Mouse (Mus musculus): ENCODE measurements at regions not wholly inside any gene's neighbourhood (a gene's known extent, or its start where the extent isn't known, plus 50 kb on each side); places are given as distances from the start of the nearest gene placed in this dataset.
A peak's percentile ranks its signal among the peaks of the same experiment; 100 is the strongest.

GRCm38 (mm10) chr19:20310653-20311052, 80.1 kb downstream of the Anxa1 start:
- no peak for DNase-seq (ENCODE audit: low spot score)

- no peak for DNase-seq (ENCODE audit: low spot score)
These were observed 90.6 kb downstream of the Anxa1 start for GRCm38 (mm10) chr19:20300066-20300651.

- DNase-seq (ENCODE audit: low spot score) = no peak
These were observed 92.3 kb downstream of the Anxa1 start for GRCm38 (mm10) chr19:20298431-20298830.

- DNase-seq (ENCODE audit: low spot score) = no peak
These were observed 105.6 kb downstream of the Anxa1 start for GRCm38 (mm10) chr19:20285188-20285587.

GRCm38 (mm10) chr19:20283105-20283504, 107.6 kb downstream of the Anxa1 start:
- no peak for DNase-seq (ENCODE audit: low spot score)

GRCm38 (mm10) chr19:20261586-20261985, 129.2 kb downstream of the Anxa1 start:
- peak; percentile 21 for DNase-seq (ENCODE audit: low spot score)

GRCm38 (mm10) chr19:20252151-20252550, 138.6 kb downstream of the Anxa1 start:
- no peak for DNase-seq (ENCODE audit: low spot score)

- no peak for DNase-seq (ENCODE audit: low spot score)
These were observed 146.9 kb downstream of the Anxa1 start for GRCm38 (mm10) chr19:20243817-20244216.

- no peak for DNase-seq (ENCODE audit: low spot score)
These were observed 149.5 kb downstream of the Anxa1 start for GRCm38 (mm10) chr19:20241266-20241665.

GRCm38 (mm10) chr19:20240471-20240870, 150.3 kb downstream of the Anxa1 start:
- no peak for DNase-seq (ENCODE audit: low spot score)

- DNase-seq (ENCODE audit: low spot score) = no peak
These were observed 151.3 kb downstream of the Anxa1 start for GRCm38 (mm10) chr19:20239396-20239795.

- no peak for DNase-seq (ENCODE audit: low spot score)
These were observed 164.0 kb downstream of the Anxa1 start for GRCm38 (mm10) chr19:20226756-20227155.

- DNase-seq (ENCODE audit: low spot score) = no peak
These were observed 173.4 kb downstream of the Anxa1 start for GRCm38 (mm10) chr19:20217389-20217788.

- no peak for DNase-seq (ENCODE audit: low spot score)
These were observed 196.2 kb downstream of the Anxa1 start for GRCm38 (mm10) chr19:20194511-20194910.

- no peak for DNase-seq (ENCODE audit: low spot score)
These were observed 208.9 kb downstream of the Anxa1 start for GRCm38 (mm10) chr19:20181854-20182253.

GRCm38 (mm10) chr19:20161502-20161901, 229.2 kb downstream of the Anxa1 start:
- DNase-seq (ENCODE audit: low spot score) = no peak

- no peak for DNase-seq (ENCODE audit: low spot score)
These were observed 234.3 kb downstream of the Anxa1 start for GRCm38 (mm10) chr19:20156398-20156937.

GRCm38 (mm10) chr19:20139506-20139905, 251.2 kb downstream of the Anxa1 start:
- DNase-seq (ENCODE audit: low spot score) = no peak

GRCm38 (mm10) chr19:20123546-20124195, 267.1 kb downstream of the Anxa1 start:
- DNase-seq (ENCODE audit: low spot score) = no peak

GRCm38 (mm10) chr19:20122475-20122874, 268.3 kb downstream of the Anxa1 start:
- no peak for DNase-seq (ENCODE audit: low spot score)

- DNase-seq (ENCODE audit: low spot score) = no peak
These were observed 276.5 kb downstream of the Anxa1 start for GRCm38 (mm10) chr19:20114237-20114636.

Measured in adipocyte (in vitro differentiated cells).